Mouse (Mus musculus): ENCODE results near the gene Il9r. TPM values are rescaled to one million over a fixed set of nuclear protein-coding genes. Genes with fewer than 3 reads are reported as not detected.

The Il9r gene
- total and polyA plus RNA-seq, 3 experiments = 20.0 to 52.1 (median 47.5) TPM

GRCm38 (mm10) chr11:32181973-32182868 lies 17.9 kb downstream of the Il9r start:
- no peaks in the 10 kb centered on the region for H3K79me2 ChIP-seq (replicated peaks; ENCODE audit: control insufficient read depth, extremely low read depth, insufficient read depth, poor library complexity, severe bottlenecking)

GRCm38 (mm10) chr11:32181246-32181645 lies 18.8 kb downstream of the Il9r start:
- in situ Hi-C loops (cut with MboI; ENCODE audit: low pct_ligation_motif_present, low pct_unique_long_range_greater_than_20kb, low sequenced_read_pairs) = loop anchor here (10.0 kb wide), 2 partner anchors 54 to 124 kb away; partner anchors contain the start of gene Hbq1a
- Histone ChIP-seq H3K4me2 (ENCODE audit: insufficient read depth, low read depth, poor library complexity, severe bottlenecking) (no peak overlapping the region), H3K9me3 (replicated peaks; ENCODE audit: low read length) (peaks cover 7% of the 10 kb centered on the region), H3K79me2 (replicated peaks; ENCODE audit: control insufficient read depth, extremely low read depth, insufficient read depth, poor library complexity, severe bottlenecking) (no peaks in the 10 kb centered on the region), H3K27ac (ENCODE audit: insufficient read depth, low read depth) (no peak overlapping the region), H3K27me3 (replicated peaks) (no peaks in the 10 kb centered on the region), H3K9ac (ENCODE audit: insufficient read depth, low read depth) (no peak overlapping the region), H3K4me1 (ENCODE audit: control insufficient read depth in 1 of 2, insufficient read depth in 2 of 2) (peaks cover 0 to 3% of the 10 kb centered on the region in 2 experiments; a peak in 2 of 4 replicates), H3K36me3 (replicated peaks in 1 of 2; ENCODE audit: control insufficient read depth in 1 of 2, insufficient read depth in 1 of 2, low read length in 1 of 2) (no peaks in the 10 kb centered on the region), H3K4me3 (replicated peaks in 1 of 3; ENCODE audit: low read depth in 2 of 3, low read length in 2 of 3, poor library complexity in 1 of 3) (no peak overlapping the region)
- dilution Hi-C loops (cut with MboI; ENCODE audit: extremely low pct_ligation_motif_present, extremely low pct_unique_long_range_greater_than_20kb, low sequenced_read_pairs) = no loop called here
- TF ChIP-seq TCF12 (IDR thresholded peaks at IDR 0.05; ENCODE audit: low read depth, low read length) (no peak), SMC3 (IDR thresholded peaks at IDR 0.05; ENCODE audit: low read depth, low read length) (no peak), TBP (conservative IDR thresholded peaks at IDR 0.05; ENCODE audit: low read depth, low read length) (no peak), IRF4 (IDR thresholded peaks at IDR 0.05; ENCODE audit: low read depth, low read length) (no peak), CTCF (conservative IDR thresholded peaks at IDR 0.05 in 1 of 2, IDR thresholded peaks at IDR 0.05 in 1 of 2; ENCODE audit: low read depth in 2 of 2, low read length in 2 of 2) (no peak), POLR2A (IDR thresholded peaks at IDR 0.05; ENCODE audit: low read depth, low read length) (no peak), NRF1 (IDR thresholded peaks at IDR 0.05; ENCODE audit: low read depth, low read length) (no peak), CHD1 (IDR thresholded peaks at IDR 0.05; ENCODE audit: low read depth, low read length) (no peak), ELF1 (IDR thresholded peaks at IDR 0.05; ENCODE audit: low read depth, low read length) (no peak), MEF2A (IDR thresholded peaks at IDR 0.05; ENCODE audit: borderline replicate concordance, low read depth, low read length) (no peak), ZNF384 (IDR thresholded peaks at IDR 0.05; ENCODE audit: low read depth, low read length) (no peak), BHLHE40 (IDR thresholded peaks at IDR 0.05; ENCODE audit: low read depth, low read length) (no peak), MAZ (IDR thresholded peaks at IDR 0.05; ENCODE audit: low read depth, low read length) (no peak), MAX (IDR thresholded peaks at IDR 0.05; ENCODE audit: low read length) (no peak), PAX5 (IDR thresholded peaks at IDR 0.05; ENCODE audit: low read length) (no peak), ZC3H11A (IDR thresholded peaks at IDR 0.05; ENCODE audit: low read depth, low read length) (no peak), MAFK (IDR thresholded peaks at IDR 0.05; ENCODE audit: insufficient replicate concordance, low read length) (no peak), GABPA (IDR thresholded peaks at IDR 0.05; ENCODE audit: insufficient replicate concordance, low read depth, low read length) (no peak)
- no peak for DNase-seq (ENCODE audit: extremely low read depth)

More at GRCm38 (mm10) chr11:32181973-32182868, 17.9 kb downstream of the Il9r start:
- H3K36me3 ChIP-seq (replicated peaks in 1 of 2; ENCODE audit: control insufficient read depth in 1 of 2, insufficient read depth in 1 of 2, low read length in 1 of 2) = no peaks in the 10 kb centered on the region
- in situ Hi-C loops (cut with MboI; ENCODE audit: low pct_ligation_motif_present, low pct_unique_long_range_greater_than_20kb, low sequenced_read_pairs) = loop anchor here (10.0 kb wide), 2 partner anchors 53 to 123 kb away; partner anchors contain the start of gene Hbq1a
- no peak overlapping the region for H3K4me3 ChIP-seq (replicated peaks in 1 of 3; ENCODE audit: low read depth in 2 of 3, low read length in 2 of 3, poor library complexity in 1 of 3)
- H3K9me3 ChIP-seq (replicated peaks; ENCODE audit: low read length) = peaks cover 8% of the 10 kb centered on the region
- H3K4me1 ChIP-seq (ENCODE audit: control insufficient read depth in 1 of 2, insufficient read depth in 2 of 2) = peaks cover 0 to 3% of the 10 kb centered on the region in 2 experiments; a peak in 2 of 4 replicates
- H3K9ac ChIP-seq (ENCODE audit: insufficient read depth, low read depth) = no peak overlapping the region
- dilution Hi-C loops (cut with MboI; ENCODE audit: extremely low pct_ligation_motif_present, extremely low pct_unique_long_range_greater_than_20kb, low sequenced_read_pairs) = no loop called here
- no peak overlapping the region for H3K27ac ChIP-seq (ENCODE audit: insufficient read depth, low read depth)
- no peaks in the 10 kb centered on the region for H3K27me3 ChIP-seq (replicated peaks)
- peak; percentile 80 for DNase-seq (ENCODE audit: extremely low read depth)
- H3K4me2 ChIP-seq (ENCODE audit: insufficient read depth, low read depth, poor library complexity, severe bottlenecking) = no peak overlapping the region
- TF ChIP-seq TBP (conservative IDR thresholded peaks at IDR 0.05; ENCODE audit: low read depth, low read length) (no peak), SIN3A (IDR thresholded peaks at IDR 0.05; ENCODE audit: low read length) (no peak), RAD21 (IDR thresholded peaks at IDR 0.05; ENCODE audit: low read depth, low read length) (no peak; the same call in none of the 2 replicates), SMC3 (IDR thresholded peaks at IDR 0.05; ENCODE audit: low read depth, low read length) (peak; percentile 91), USF1 (IDR thresholded peaks at IDR 0.05; ENCODE audit: low read depth, low read length) (no peak), CHD2 (IDR thresholded peaks at IDR 0.05; ENCODE audit: low read length) (no peak), MEF2A (IDR thresholded peaks at IDR 0.05; ENCODE audit: borderline replicate concordance, low read depth, low read length) (no peak), MYC (IDR thresholded peaks at IDR 0.05; ENCODE audit: low read depth, low read length) (no peak), ZC3H11A (IDR thresholded peaks at IDR 0.05; ENCODE audit: low read depth, low read length) (peak; percentile 77), MAFK (IDR thresholded peaks at IDR 0.05; ENCODE audit: insufficient replicate concordance, low read length) (no peak), CTCF (conservative IDR thresholded peaks at IDR 0.05 in 1 of 2, IDR thresholded peaks at IDR 0.05 in 1 of 2; ENCODE audit: low read depth in 2 of 2, low read length in 2 of 2) (peak; percentile 95 to 98), ELF1 (IDR thresholded peaks at IDR 0.05; ENCODE audit: low read depth, low read length) (no peak), JUND (conservative IDR thresholded peaks at IDR 0.05; ENCODE audit: low read depth, low read length) (no peak), EP300 (IDR thresholded peaks at IDR 0.05; ENCODE audit: low read length) (no peak), BHLHE40 (IDR thresholded peaks at IDR 0.05; ENCODE audit: low read depth, low read length) (no peak), NELFE (IDR thresholded peaks at IDR 0.05; ENCODE audit: low read depth, low read length) (no peak), MAZ (IDR thresholded peaks at IDR 0.05; ENCODE audit: low read depth, low read length) (no peak), MXI1 (IDR thresholded peaks at IDR 0.05; ENCODE audit: low read depth, low read length) (no peak), RCOR1 (conservative IDR thresholded peaks at IDR 0.05; ENCODE audit: low read depth, low read length) (no peak), ZKSCAN1 (IDR thresholded peaks at IDR 0.05; ENCODE audit: borderline replicate concordance, low read depth, low read length) (no peak), USF2 (conservative IDR thresholded peaks at IDR 0.05; ENCODE audit: low read depth, low read length) (no peak)
